Mouse (Mus musculus): ENCODE measurements around the gene Tmem263. TPM values are rescaled to one million over a fixed set of nuclear protein-coding genes. Genes with fewer than 3 reads are reported as not detected.

Gene Tmem263
- polyA plus RNA-seq, 1 experiment from 2014 or later = 67.6 TPM

- WGBS = 94% methylated on average over 13 of the region's 13 CpGs
- H3K9ac ChIP-seq (ENCODE audit: low read depth, low read length) = no peak overlapping the region
- ATAC-seq (ENCODE audit: low FRiP score) = no peak
These were observed 62.4 kb downstream of the Tmem263 start for GRCm38 (mm10) chr10:85164791-85165190.

GRCm38 (mm10) chr10:85165306-85165705, 62.9 kb downstream of the Tmem263 start:
- Histone ChIP-seq H3K27me3 (ENCODE audit: control insufficient read depth, insufficient read depth, low read length) (no peaks in the 10 kb centered on the region), H3K4me1 (replicated peaks; ENCODE audit: control insufficient read depth, insufficient read depth, low read length) (no peaks in the 10 kb centered on the region), H3K4me2 (replicated peaks; ENCODE audit: low read depth, low read length) (no peak overlapping the region), H3K9me3 (ENCODE audit: control insufficient read depth, low read length) (no peaks in the 10 kb centered on the region), H3K4me3 (ENCODE audit: low read depth, low read length) (no peak overlapping the region), H3K27ac (ENCODE audit: low read depth, low read length) (no peak overlapping the region), H3K9ac (ENCODE audit: low read depth, low read length) (no peak overlapping the region), H3K36me3 (ENCODE audit: control insufficient read depth, insufficient read depth, low read length) (no peaks in the 10 kb centered on the region)
- 90% methylated on average over 5 of the region's 5 CpGs for WGBS
- DNase-seq (ENCODE audit: low spot score) (no peak), ATAC-seq (ENCODE audit: low FRiP score) (no peak)

More at GRCm38 (mm10) chr10:85164791-85165190, 62.4 kb downstream of the Tmem263 start:
- Histone ChIP-seq H3K27ac (ENCODE audit: low read depth, low read length) (no peak overlapping the region), H3K4me2 (replicated peaks; ENCODE audit: low read depth, low read length) (no peak overlapping the region), H3K27me3 (ENCODE audit: control insufficient read depth, insufficient read depth, low read length) (no peaks in the 10 kb centered on the region), H3K4me1 (replicated peaks; ENCODE audit: control insufficient read depth, insufficient read depth, low read length) (no peaks in the 10 kb centered on the region), H3K4me3 (ENCODE audit: low read depth, low read length) (no peak overlapping the region), H3K9me3 (ENCODE audit: control insufficient read depth, low read length) (no peaks in the 10 kb centered on the region), H3K36me3 (ENCODE audit: control insufficient read depth, insufficient read depth, low read length) (no peaks in the 10 kb centered on the region)
- no peak for DNase-seq (ENCODE audit: low spot score)

Other genes starting within 250 kb of the Tmem263 start
- 31.2 and 33.7 TPM in 2 replicates for gene Ric8b, start 185.0 kb upstream of the Tmem263 start, polyA plus RNA-seq (2014; fragmentation: Nextera tagmentation; extraction: Ambion mirVana)
- 2.0 and 2.6 TPM in 2 replicates for gene Fhl4, start 132 bp upstream of the Tmem263 start, polyA plus RNA-seq (2014; fragmentation: Nextera tagmentation; extraction: Ambion mirVana)
- gene Mterf2, start 25.4 kb downstream of the Tmem263 start, polyA plus RNA-seq (2014; fragmentation: Nextera tagmentation; extraction: Ambion mirVana) = 35.7 and 37.4 TPM in 2 replicates
- gene Cry1, start 82.4 kb downstream of the Tmem263 start, polyA plus RNA-seq (2014; fragmentation: Nextera tagmentation; extraction: Ambion mirVana) = 29.2 and 31.7 TPM in 2 replicates